Mouse (Mus musculus): ENCODE measurements around the gene Hypk. TPM values are rescaled to one million over a fixed set of nuclear protein-coding genes. Genes with fewer than 3 reads are reported as not detected.

Gene Hypk
- 33.0 and 33.8 TPM in 2 replicates for polyA plus RNA-seq (2012; rRNA removed)

DNA sequence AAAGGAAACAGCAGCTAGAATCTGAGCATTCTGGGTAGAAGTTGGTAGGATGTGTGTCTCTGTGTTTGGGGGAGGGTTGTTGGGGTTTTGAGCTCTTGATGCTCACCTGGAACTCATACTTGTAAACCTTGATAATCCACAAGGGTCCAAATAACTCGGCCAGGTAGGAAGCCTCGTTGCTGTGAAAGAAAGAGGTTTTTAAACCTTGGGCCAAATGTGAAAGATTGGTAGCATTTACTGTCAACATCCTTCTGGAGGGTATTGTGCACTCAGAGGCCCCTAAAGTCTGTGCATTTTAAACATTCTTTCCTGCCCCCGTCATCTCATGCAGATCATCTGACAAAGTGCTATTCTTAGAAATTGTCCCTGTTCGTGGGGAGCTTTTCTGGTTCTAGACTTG, at the start of gene Hypk:
Hypk (plus strand) TSS at position 301 of the 400 bp plus-strand sequence.

GRCm38 (mm10) chr2:121413387-121414042, 39.6 kb upstream of the Hypk start, which contains the start of the genes Pdia3 and Catsper2:
Pdia3 (plus strand) TSS chr2:121413775.
Catsper2 (minus strand) TSS chr2:121413792.

GRCm38 (mm10) chr2:121444178-121444577, 8.9 kb upstream of the Hypk start, which contains the start of gene Ell3:
Ell3 (minus strand) TSS chr2:121444278.

GRCm38 (mm10) chr2:121448739-121449535, 4.2 kb upstream of the Hypk start, which contains the start of gene Serf2:
Serf2 (plus strand) TSS chr2:121449195.

GRCm38 (mm10) chr2:121456692-121457642, 3.9 kb downstream of the Hypk start, which contains the start of gene Serinc4:
Serinc4 (minus strand) TSS chr2:121456781.

GRCm38 (mm10) chr2:121473301-121474179, 20.4 kb downstream of the Hypk start, which contains the start of gene Mfap1b:
Mfap1b (minus strand) TSS chr2:121474067.

GRCm38 (mm10) chr2:121505942-121506882, 53.1 kb downstream of the Hypk start, which contains the start of the genes Mfap1a and Wdr76:
Mfap1a (minus strand) TSS chr2:121506665.
Wdr76 (plus strand) TSS chr2:121506723.

Other genes starting within 250 kb of the Hypk start
- 137 and 139 TPM in 2 replicates for gene Trp53bp1, start 181.9 kb upstream of the Hypk start, polyA plus RNA-seq (2012; rRNA removed)
- 24.9 and 26.8 TPM in 2 replicates for gene Map1a, start 163.7 kb upstream of the Hypk start, polyA plus RNA-seq (2012; rRNA removed)
- gene Ppip5k1, start 97.9 kb upstream of the Hypk start, polyA plus RNA-seq (2012; rRNA removed): 27.2 and 30.6 TPM in 2 replicates
- gene Ckmt1, start 95.6 kb upstream of the Hypk start, polyA plus RNA-seq (2012; rRNA removed): 87.5 and 102 TPM in 2 replicates
- gene Strc, start 66.1 kb upstream of the Hypk start, polyA plus RNA-seq (2012; rRNA removed): 0.03 TPM in 2 replicates
- gene Pdia3, start 39.5 kb upstream of the Hypk start, polyA plus RNA-seq (2012; rRNA removed): 128 and 143 TPM in 2 replicates
- 6.6 and 7.4 TPM in 2 replicates for gene Catsper2, start 39.5 kb upstream of the Hypk start, polyA plus RNA-seq (2012; rRNA removed)
- gene Ell3, start 9.0 kb upstream of the Hypk start, polyA plus RNA-seq (2012; rRNA removed): 0.24 and 0.28 TPM in 2 replicates
- gene Serf2, start 4.1 kb upstream of the Hypk start, polyA plus RNA-seq (2012; rRNA removed): 306 TPM in 2 replicates
- gene Serinc4, start 3.5 kb downstream of the Hypk start, polyA plus RNA-seq (2012; rRNA removed): 5.2 and 5.4 TPM in 2 replicates
- 23.4 and 25.3 TPM in 2 replicates for gene Mfap1b, start 20.8 kb downstream of the Hypk start, polyA plus RNA-seq (2012; rRNA removed)
- 14.5 and 14.6 TPM in 2 replicates for gene Mfap1a, start 53.4 kb downstream of the Hypk start, polyA plus RNA-seq (2012; rRNA removed)
- gene Wdr76, start 53.4 kb downstream of the Hypk start, polyA plus RNA-seq (2012; rRNA removed): 4.5 and 5.0 TPM in 2 replicates